Mouse (Mus musculus) CH12.LX (cell line): ENCODE measurements at regions not wholly inside any gene's neighbourhood (a gene's known extent, or its start where the extent isn't known, plus 50 kb on each side); places are given as distances from the start of the nearest gene placed in this dataset.

Experiments
- CHD1 ChIP-seq: IDR thresholded peaks from 2 replicates; pipeline ENCODE4 v1.6.1; 2012; ENCODE audit warnings: low read depth, low read length, improper control_type of control experiment, inconsistent platforms
- CTCF ChIP-seq, 2 experiments: IDR thresholded peaks in 1 of 2; conservative IDR thresholded peaks in 1 of 2; 2 replicates each; pipeline ENCODE4 v1.5.1; 2011 to 2012; ENCODE audit warnings: low read depth in 2 of 2, low read length in 2 of 2, improper control_type of control experiment in 1 of 2, inconsistent platforms in 1 of 2, mild to moderate bottlenecking in 1 of 2, moderate library complexity in 1 of 2
- MAX ChIP-seq: IDR thresholded peaks from 2 replicates; pipeline ENCODE4 v1.6.1; 2011; ENCODE audit warnings: low read length, improper control_type of control experiment
- MXI1 ChIP-seq: IDR thresholded peaks from 2 replicates; pipeline ENCODE4 v1.6.1; 2011; ENCODE audit warnings: mild to moderate bottlenecking, low read depth, low read length, improper control_type of control experiment
- POLR2A ChIP-seq: IDR thresholded peaks from 2 replicates; pipeline ENCODE4 v1.6.1; 2011; ENCODE audit warnings: low read depth, mild to moderate bottlenecking, improper control_type of control experiment, low read length
- USF1 ChIP-seq: IDR thresholded peaks from 2 replicates; pipeline ENCODE4 v1.6.1; 2014; ENCODE audit warnings: low read depth, mild to moderate bottlenecking, inconsistent platforms, low read length, improper control_type of control experiment

DNA sequence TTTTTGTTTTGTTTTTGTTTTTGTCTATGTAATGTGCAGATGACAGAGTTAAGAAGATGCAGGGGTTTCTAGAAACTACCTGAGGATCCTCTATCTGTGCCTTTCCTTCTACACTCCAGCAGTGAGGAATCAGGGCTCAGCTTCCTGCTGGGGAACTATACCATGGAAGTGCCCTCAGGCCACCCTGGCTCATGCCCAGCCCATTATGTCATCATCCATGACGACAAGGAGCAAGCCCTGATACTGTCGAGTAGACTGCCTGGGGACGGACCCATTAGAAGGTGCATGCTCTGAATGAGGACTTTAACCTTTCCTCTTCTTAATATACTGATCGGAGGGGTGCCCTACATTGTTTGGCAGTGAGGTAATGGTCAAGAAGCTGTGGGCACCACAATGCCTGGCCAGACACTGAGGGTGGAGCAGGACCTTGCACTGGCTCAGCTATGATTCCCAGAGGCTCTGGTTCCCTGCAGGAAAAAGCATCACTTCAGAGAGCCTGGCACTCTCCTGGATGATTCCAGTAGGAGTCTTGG lies 197.7 kb upstream of the Unc93a2 start:
- TF ChIP-seq MXI1, result no peak
- TF ChIP-seq CTCF (conservative IDR thresholded peaks at IDR 0.05 in 1 of 2, IDR thresholded peaks at IDR 0.05 in 1 of 2; ENCODE audit: low read depth in 2 of 2, low read length in 2 of 2), result no peak
- no peak for TF ChIP-seq POLR2A
- no peak for TF ChIP-seq USF1
- no peak for TF ChIP-seq MAX
- TF ChIP-seq CHD1, result no peak
